Mouse (Mus musculus) G1E (cell line): ENCODE data around the gene Scnm1. TPM values are rescaled to one million over a fixed set of nuclear protein-coding genes. Genes with fewer than 3 reads are reported as not detected.

Source experiments
- ATAC-seq: 2 replicates; pipeline ENCODE4 v1.8.0; 2016; ENCODE audit warnings: mild to moderate bottlenecking; ENCODE audit not compliant: insufficient number of reproducible peaks, poor library complexity, low FRiP score, severe bottlenecking; ENCODE audit errors: extremely low read depth
- DNase-seq: peaks from one replicate; pipeline ENCODE4 v3.0.0; 2012; ENCODE audit warnings: low spot score
- H3K27me3 ChIP-seq: 2 replicates; pipeline ENCODE4 v1.6.1; 2012; ENCODE audit warnings: mild to moderate bottlenecking, low read length, inconsistent platforms; ENCODE audit not compliant: insufficient read depth
- H3K36me3 ChIP-seq: replicated peaks from 2 replicates; pipeline ENCODE3; 2012; ENCODE audit warnings: mild to moderate bottlenecking, inconsistent platforms
- H3K4me1 ChIP-seq: 2 replicates; pipeline ENCODE4 v1.6.1; 2012; ENCODE audit warnings: low read depth, low read length, inconsistent platforms, mixed read lengths; ENCODE audit not compliant: insufficient read depth
- H3K4me3 ChIP-seq: 2 replicates; pipeline ENCODE4 v1.5.1; 2012; ENCODE audit warnings: low read depth, mild to moderate bottlenecking, inconsistent platforms, low read length, moderate library complexity, mixed read lengths
- H3K9me3 ChIP-seq: replicated peaks from 2 replicates; pipeline ENCODE4 v1.6.1; 2012; ENCODE audit warnings: inconsistent platforms
- CTCF ChIP-seq: IDR thresholded peaks from 2 replicates; pipeline ENCODE4 v1.5.1; 2012; ENCODE audit warnings: low read depth, low read length, inconsistent platforms, mixed read lengths
- GATA1 ChIP-seq: IDR thresholded peaks from 2 replicates; pipeline ENCODE4 v1.6.1; 2012; ENCODE audit warnings: borderline replicate concordance, low read length, inconsistent platforms, mixed read lengths
- GATA2 ChIP-seq: IDR thresholded peaks from 2 replicates; pipeline ENCODE4 v1.6.1; 2012; ENCODE audit warnings: low read depth, low read length, inconsistent platforms, borderline replicate concordance
- POLR2AphosphoS5 ChIP-seq: IDR thresholded peaks from 2 replicates; pipeline ENCODE4 v1.6.1; 2012; ENCODE audit warnings: low read depth, low read length, inconsistent platforms; ENCODE audit not compliant: insufficient replicate concordance
- TAL1 ChIP-seq: conservative IDR thresholded peaks from 2 replicates; pipeline ENCODE4 v1.6.1; 2012; ENCODE audit warnings: low read depth, low read length, inconsistent platforms, mixed read lengths
- polyA plus RNA-seq: library from polyadenylated mRNA; stranded (reverse); fragments of >175 nt; gene quantifications from 2 replicates; pipeline ENCODE4 v1.2.3, GENCODE M21; 2012
- total RNA-seq, 2 experiments: library from RNA; stranded (forward) in 1 of 2; stranded (reverse) in 1 of 2; fragments of 200-1000 nt in 1 of 2; fragments of >200 nt in 1 of 2; fragmentation: Nextera tagmentation in 1 of 2; gene quantifications; 2 replicates each; pipeline ENCODE4 v1.2.3; 2014 to 2017

The Scnm1 gene
- total and polyA plus RNA-seq, 3 experiments = 8.2 to 85.9 (median 76.8) TPM

DNA sequence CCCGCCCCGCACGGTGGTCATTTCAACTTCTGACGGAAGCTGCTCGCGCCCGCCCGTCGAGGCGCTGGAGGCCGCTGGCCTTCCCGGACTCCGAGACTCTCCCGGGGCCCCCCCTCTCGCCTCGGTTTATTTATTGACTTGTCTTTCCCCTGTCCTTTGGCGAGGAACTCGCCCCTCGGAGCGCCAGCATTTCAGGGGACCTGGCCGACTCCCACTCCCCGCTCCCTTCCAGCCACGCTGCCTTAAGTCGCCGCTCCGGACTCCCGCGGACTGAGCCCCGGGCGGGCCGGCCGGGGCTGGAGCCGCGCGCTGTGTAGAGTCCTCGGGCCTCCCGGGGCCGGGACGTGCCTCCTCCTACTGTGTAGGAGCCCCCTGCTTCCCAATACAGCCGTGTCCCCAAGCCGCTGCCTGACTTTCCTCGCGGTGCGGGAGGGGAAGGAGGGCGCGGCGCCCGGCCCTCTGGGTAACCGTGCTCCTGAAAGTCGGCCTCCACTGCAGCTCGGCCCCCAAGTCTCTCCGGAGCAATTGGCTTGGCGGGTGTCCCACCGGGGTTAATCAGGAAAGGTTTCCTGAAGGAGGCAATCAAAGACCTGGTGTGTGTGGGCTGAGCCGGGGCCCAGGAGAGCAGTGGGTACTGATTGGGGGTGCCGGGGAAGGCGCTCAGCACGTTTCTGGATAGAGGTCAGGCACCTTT is 39.6 kb upstream of the Scnm1 start:
- DNase-seq = no peak
- H3K4me3 ChIP-seq = no peak overlapping the region
- H3K4me1 ChIP-seq = peaks cover 11% of the 10 kb centered on the region
- TF ChIP-seq GATA2 = no peak
- TF ChIP-seq POLR2AphosphoS5 = no peak
- TF ChIP-seq CTCF = no peak
- TF ChIP-seq TAL1 = no peak
- no peak for TF ChIP-seq GATA1
- H3K27me3 ChIP-seq = peaks cover 55% of the 10 kb centered on the region
- no peaks in the 10 kb centered on the region for H3K36me3 ChIP-seq
- peaks cover 22% of the 10 kb centered on the region for H3K9me3 ChIP-seq
- no peak for ATAC-seq

DNA sequence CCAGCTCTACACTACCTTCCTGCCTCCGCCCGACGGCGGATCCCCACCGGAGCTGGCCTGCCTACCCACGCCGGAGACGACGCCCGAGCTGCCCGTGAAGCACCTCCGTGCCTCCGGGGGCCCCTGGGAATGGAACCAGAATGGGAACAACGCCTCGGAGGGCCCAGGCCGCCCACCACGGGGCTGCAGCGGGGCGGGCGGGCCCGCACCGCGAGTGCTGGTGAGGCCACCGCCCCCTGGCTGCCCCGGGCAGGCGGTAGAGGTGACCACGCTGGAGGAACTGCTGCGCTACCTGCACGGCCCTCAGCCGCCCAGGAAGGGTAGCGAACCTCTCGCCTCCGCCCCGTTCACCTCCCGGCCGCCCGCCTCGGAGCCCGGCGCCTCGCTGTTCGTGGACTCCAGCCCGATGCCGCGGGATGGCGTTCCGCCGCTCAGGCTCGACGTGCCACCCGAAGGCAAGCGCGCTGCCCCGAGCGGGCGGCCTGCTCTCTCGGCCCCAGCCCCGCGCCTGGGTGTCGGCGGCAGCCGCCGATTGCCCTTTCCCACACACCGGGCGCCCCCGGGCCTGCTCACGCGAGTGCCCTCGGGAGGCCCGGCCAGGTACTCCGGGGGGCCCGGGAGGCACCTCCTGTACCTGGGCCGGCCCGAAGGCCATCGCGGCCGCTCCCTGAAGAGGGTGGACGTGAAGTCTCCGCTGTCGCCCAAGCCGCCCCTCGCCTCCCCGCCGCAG is 38.9 kb upstream of the Scnm1 start:
- no peak overlapping the region for H3K4me3 ChIP-seq
- ATAC-seq (no peak), DNase-seq (no peak)
- H3K4me1 ChIP-seq = peaks cover 16% of the 10 kb centered on the region
- TF ChIP-seq CTCF (no peak), GATA1 (no peak), GATA2 (no peak), POLR2AphosphoS5 (no peak), TAL1 (no peak)
- peaks cover 22% of the 10 kb centered on the region for H3K9me3 ChIP-seq
- H3K27me3 ChIP-seq = peaks cover 62% of the 10 kb centered on the region
- no peaks in the 10 kb centered on the region for H3K36me3 ChIP-seq

DNA sequence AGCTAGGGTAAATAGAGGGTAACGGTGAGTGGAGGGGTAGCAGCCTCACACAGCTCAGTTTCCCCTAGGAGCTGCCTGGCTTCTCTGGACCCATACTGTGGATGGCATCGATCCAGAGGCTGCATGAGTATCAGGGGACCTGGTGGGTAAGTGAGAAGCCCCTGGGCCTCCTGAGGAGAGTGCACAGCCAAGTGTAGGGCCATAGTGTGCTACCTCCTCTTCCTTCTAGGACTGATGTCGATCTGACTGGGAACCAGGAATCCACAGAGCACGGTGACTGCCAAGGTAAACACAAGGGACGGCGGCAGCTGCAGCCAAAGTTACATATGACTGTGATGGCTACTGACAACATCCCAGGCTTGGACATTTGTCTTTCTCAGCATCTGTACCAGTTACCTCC is 37.3 kb upstream of the Scnm1 start:
- peaks cover 16% of the 10 kb centered on the region for H3K4me1 ChIP-seq
- no peaks in the 10 kb centered on the region for H3K36me3 ChIP-seq
- H3K4me3 ChIP-seq = no peak overlapping the region
- H3K27me3 ChIP-seq = peaks cover 61% of the 10 kb centered on the region
- no peak for DNase-seq
- TF ChIP-seq POLR2AphosphoS5 (no peak), GATA2 (no peak), GATA1 (no peak), TAL1 (no peak), CTCF (no peak)
- H3K9me3 ChIP-seq = peaks cover 22% of the 10 kb centered on the region
- ATAC-seq = no peak

- no peak for DNase-seq
- H3K4me3 ChIP-seq = no peak overlapping the region
- peaks cover 68% of the 10 kb centered on the region for H3K27me3 ChIP-seq
- no peak for ATAC-seq
- H3K9me3 ChIP-seq = peaks cover 22% of the 10 kb centered on the region
- H3K36me3 ChIP-seq = no peaks in the 10 kb centered on the region
- peaks cover 18% of the 10 kb centered on the region for H3K4me1 ChIP-seq
- TF ChIP-seq GATA2 (no peak), TAL1 (no peak), POLR2AphosphoS5 (no peak), GATA1 (no peak), CTCF (no peak)
Observed at GRCm38 (mm10) chr3:95169996-95170395, 36.2 kb upstream of the Scnm1 start.

- Histone ChIP-seq H3K4me1 (peaks cover 47% of the 10 kb centered on the region), H3K36me3 (no peaks in the 10 kb centered on the region), H3K27me3 (peaks cover 79% of the 10 kb centered on the region), H3K9me3 (no peaks in the 10 kb centered on the region), H3K4me3 (no peak overlapping the region)
- no peak for DNase-seq
- no peak for ATAC-seq
- no peak for TF ChIP-seq CTCF
- TF ChIP-seq TAL1 = peak; percentile 32; the same call in 1 of the 2 replicates
- TF ChIP-seq GATA1 = no peak
- no peak for TF ChIP-seq POLR2AphosphoS5
- no peak for TF ChIP-seq GATA2
Observed at GRCm38 (mm10) chr3:95164840-95165239, 31.0 kb upstream of the Scnm1 start.

DNA sequence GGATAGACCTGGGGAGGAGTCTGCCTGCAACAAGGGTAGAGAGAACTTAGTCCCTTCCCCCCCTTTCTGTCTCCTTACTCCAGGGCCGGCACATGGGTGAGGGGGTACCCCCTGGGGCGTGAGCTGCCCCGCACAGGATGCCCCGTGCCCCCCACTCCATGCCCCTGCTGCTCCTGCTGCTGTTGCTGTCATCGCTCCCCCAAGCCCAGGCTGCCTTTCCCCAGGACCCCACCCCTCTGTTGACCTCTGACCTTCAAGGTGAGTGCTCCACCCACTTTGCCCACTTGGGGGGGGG is 30.4 kb upstream of the Scnm1 start:
- H3K36me3 ChIP-seq = no peaks in the 10 kb centered on the region
- TF ChIP-seq POLR2AphosphoS5 = no peak
- TF ChIP-seq CTCF = no peak
- TF ChIP-seq GATA2 = no peak
- no peak for TF ChIP-seq GATA1
- TF ChIP-seq TAL1 = no peak
- peaks cover 74% of the 10 kb centered on the region for H3K27me3 ChIP-seq
- ATAC-seq = no peak
- peaks cover 51% of the 10 kb centered on the region for H3K4me1 ChIP-seq
- H3K9me3 ChIP-seq = no peaks in the 10 kb centered on the region
- DNase-seq = no peak
- no peak overlapping the region for H3K4me3 ChIP-seq
